Mouse (Mus musculus) neutrophil, adult 83 days (primary cell): Measurements from ENCODE around the gene Avil. TPM values are rescaled to one million over a fixed set of nuclear protein-coding genes. Genes with fewer than 3 reads are reported as not detected.

Experiments
- total RNA-seq, 2 experiments: library from RNA; stranded (reverse); gene quantifications; one replicate each; pipeline ENCODE4 v1.2.4; 2023

Avil gene
- total RNA-seq: under 1 TPM in 1 of 2 experiments, not detected in 1; 0.22 TPM

GRCm38 (mm10) chr10:127000529-127000928, at the start of gene Avil:
TSS of gene Avil (plus strand) at chr10:127000709.

GRCm38 (mm10) chr10:126978277-126978994, 22.1 kb upstream of the Avil start, which contains the start of gene Ctdsp2:
TSS of gene Ctdsp2 (plus strand) at chr10:126978717.

GRCm38 (mm10) chr10:127030336-127031296, 30.1 kb downstream of the Avil start, which contains the start of gene Tsfm:
TSS of gene Tsfm (minus strand) at chr10:127030840.

GRCm38 (mm10) chr10:127041274-127041766, 40.8 kb downstream of the Avil start, which contains the start of the genes Mettl1 and Eef1akmt3:
TSS of gene Mettl1 (plus strand) at chr10:127041414.
TSS of gene Eef1akmt3 (minus strand) at chr10:127041513.

GRCm38 (mm10) chr10:127047954-127048353, 47.4 kb downstream of the Avil start, which contains the start of gene Cyp27b1:
TSS of gene Cyp27b1 (plus strand) at chr10:127048250.

GRCm38 (mm10) chr10:127059968-127060916, 59.7 kb downstream of the Avil start, which contains the start of gene March9:
TSS of gene March9 (minus strand) at chr10:127060184.

GRCm38 (mm10) chr10:127063239-127063872, 62.8 kb downstream of the Avil start, which contains the start of gene Cdk4:
TSS of gene Cdk4 (plus strand) at chr10:127063534.

Other genes starting within 250 kb of the Avil start
- gene Atp23, start 99.4 kb upstream of the Avil start, total RNA-seq: 1 to 10 TPM; 3.0 to 3.8 TPM
- gene Ctdsp2, start 22.0 kb upstream of the Avil start, total RNA-seq: 100 to 1,000 TPM in 1 of 2 experiments, 10 to 100 TPM in 1; 95.6 to 113 TPM
- gene Tsfm, start 30.1 kb downstream of the Avil start, total RNA-seq: 10 to 100 TPM; 11.1 to 11.3 TPM
- 1 to 10 TPM; 3.6 to 4.2 TPM for gene Mettl1, start 40.7 kb downstream of the Avil start, total RNA-seq
- under 1 TPM in 1 of 2 experiments, not detected in 1; 0.20 TPM for gene Eef1akmt3, start 40.8 kb downstream of the Avil start, total RNA-seq
- not detected for gene Cyp27b1, start 47.5 kb downstream of the Avil start, total RNA-seq
- under 1 TPM in 1 of 2 experiments, not detected in 1; 0.11 TPM for gene March9, start 59.5 kb downstream of the Avil start, total RNA-seq
- 100 to 1,000 TPM; 139 to 142 TPM for gene Cdk4, start 62.8 kb downstream of the Avil start, total RNA-seq
- 10 to 100 TPM; 26.9 to 27.6 TPM for gene Tspan31, start 69.6 kb downstream of the Avil start, total RNA-seq
- 10 to 100 TPM; 45.3 to 49.2 TPM for gene Agap2, start 74.6 kb downstream of the Avil start, total RNA-seq
- 100 to 1,000 TPM; 102 to 103 TPM for gene Os9, start 120.4 kb downstream of the Avil start, total RNA-seq
- 100 to 1,000 TPM in 1 of 2 experiments, 10 to 100 TPM in 1; 99.0 to 106 TPM for gene B4galnt1, start 164.5 kb downstream of the Avil start, total RNA-seq
- not detected for gene Slc26a10, start 179.9 kb downstream of the Avil start, total RNA-seq
- gene Arhgef25, start 189.4 kb downstream of the Avil start, total RNA-seq: 1 to 10 TPM; 1.1 to 1.6 TPM
- gene Dtx3, start 195.0 kb downstream of the Avil start, total RNA-seq: 10 to 100 TPM; 15.9 to 19.5 TPM
- gene Pip4k2c, start 210.9 kb downstream of the Avil start, total RNA-seq: 10 to 100 TPM; 24.4 to 25.8 TPM